Mouse (Mus musculus) gastrocnemius, adult 2 months (tissue): ENCODE data around the gene Prcp. TPM values are rescaled to one million over a fixed set of nuclear protein-coding genes. Genes with fewer than 3 reads are reported as not detected.
"Not testable (repeated sequence)": the region's sequence is repeated elsewhere in the genome, so short reads cannot be mapped to it uniquely, and the experiment has no call there.

Source experiments
- DNase-seq: peaks from one replicate; pipeline ENCODE4 v3.0.0; 2022
- H3K27ac ChIP-seq: fragments of 200-600 bp; 2 replicates; pipeline ENCODE4 v1.8.1; 2022; ENCODE audit warnings: mild to moderate bottlenecking
- H3K4me3 ChIP-seq: fragments of 200-600 bp; 2 replicates; pipeline ENCODE4 v1.8.1; 2022; ENCODE audit warnings: mild to moderate bottlenecking, moderate library complexity
- CTCF ChIP-seq: fragments of 200-600 bp; IDR thresholded peaks from 2 replicates; pipeline ENCODE4 v1.8.1; 2022; ENCODE audit warnings: antibody characterized with exemption, mild to moderate bottlenecking, moderate library complexity
- intact Hi-C: fragments of 180-260 bp; cut with DNase I; formaldehyde crosslinking; loops from one replicate; pipeline ENCODE4 v1.15.1; 2025
- total RNA-seq, 2 experiments: library from RNA; stranded (reverse); gene quantifications; 2 replicates each; pipeline ENCODE4 v1.2.3; 2021

Prcp gene
- total RNA-seq, 2 experiments from 2014 or later: 2.9 to 3.5 TPM

GRCm38 (mm10) chr7:92897021-92897420 is 22.8 kb downstream of the Prcp start:
- peak; percentile 35 for TF ChIP-seq CTCF

GRCm38 (mm10) chr7:92903360-92904038 is 29.2 kb downstream of the Prcp start:
- Histone ChIP-seq H3K27ac (no peak overlapping the region), H3K4me3 (no peak overlapping the region)
- TF ChIP-seq CTCF: peak; percentile 84
- intact Hi-C loops: no loop called here
- DNase-seq: peak; percentile 75

More at GRCm38 (mm10) chr7:92897021-92897420, 22.8 kb downstream of the Prcp start:
- intact Hi-C loops: no loop called here
- Histone ChIP-seq H3K27ac (no peak overlapping the region), H3K4me3 (no peak overlapping the region)
- DNase-seq: no peak

GRCm38 (mm10) chr7:92904285-92904684 is 30.0 kb downstream of the Prcp start:
- DNase-seq, H3K4me3 ChIP-seq, H3K27ac ChIP-seq, intact Hi-C loops: not testable (repeated sequence)

GRCm38 (mm10) chr7:92920172-92920856 is 46.0 kb downstream of the Prcp start:
- no peak for DNase-seq
- TF ChIP-seq CTCF: no peak
- intact Hi-C loops: no loop called here

GRCm38 (mm10) chr7:92920857-92921172 is 46.5 kb downstream of the Prcp start:
- no peak for DNase-seq
- Histone ChIP-seq H3K4me3 (no peak overlapping the region), H3K27ac (no peak overlapping the region)
- no peak for TF ChIP-seq CTCF
- intact Hi-C loops: no loop called here

More at GRCm38 (mm10) chr7:92920172-92920856, 46.0 kb downstream of the Prcp start:
- H3K4me3 ChIP-seq: no peak overlapping the region
- no peak overlapping the region for H3K27ac ChIP-seq

GRCm38 (mm10) chr7:92932792-92933191 is 58.5 kb downstream of the Prcp start:
- intact Hi-C loops: no loop called here
- no peak for TF ChIP-seq CTCF

GRCm38 (mm10) chr7:92933308-92933948 is 59.2 kb downstream of the Prcp start:
- intact Hi-C loops, H3K4me3 ChIP-seq, H3K27ac ChIP-seq, DNase-seq: not testable (repeated sequence)

More at GRCm38 (mm10) chr7:92932792-92933191, 58.5 kb downstream of the Prcp start:
- no peak for DNase-seq
- Histone ChIP-seq H3K27ac (no peak overlapping the region), H3K4me3 (no peak overlapping the region)

GRCm38 (mm10) chr7:92936747-92937146 is 62.5 kb downstream of the Prcp start:
- TF ChIP-seq CTCF: no peak
- DNase-seq: no peak
- intact Hi-C loops: no loop called here
- no peak overlapping the region for H3K27ac ChIP-seq
- H3K4me3 ChIP-seq: no peak overlapping the region

- intact Hi-C loops: no loop called here
- peak; percentile 49 for TF ChIP-seq CTCF
- Histone ChIP-seq H3K4me3 (no peak overlapping the region), H3K27ac (no peak overlapping the region)
- DNase-seq: no peak
Measured at GRCm38 (mm10) chr7:92937955-92938354, 63.7 kb downstream of the Prcp start.

GRCm38 (mm10) chr7:92939776-92940175 is 65.5 kb downstream of the Prcp start:
- no peak for TF ChIP-seq CTCF
- Histone ChIP-seq H3K4me3 (no peak overlapping the region), H3K27ac (no peak overlapping the region)
- DNase-seq: no peak
- intact Hi-C loops: no loop called here

GRCm38 (mm10) chr7:92950775-92951174 is 76.5 kb downstream of the Prcp start:
- no peak overlapping the region for H3K4me3 ChIP-seq
- no peak overlapping the region; the same call in 1 of the 2 replicates for H3K27ac ChIP-seq
- TF ChIP-seq CTCF: no peak
- intact Hi-C loops: no loop called here
- no peak for DNase-seq

- no peak overlapping the region for H3K27ac ChIP-seq
- intact Hi-C loops: no loop called here
- no peak for DNase-seq
- TF ChIP-seq CTCF: no peak
- no peak overlapping the region for H3K4me3 ChIP-seq
Measured at GRCm38 (mm10) chr7:92952210-92952609, 77.9 kb downstream of the Prcp start.

- Histone ChIP-seq H3K27ac (no peak overlapping the region), H3K4me3 (no peak overlapping the region)
- no peak for TF ChIP-seq CTCF
- no peak for DNase-seq
- intact Hi-C loops: loop anchor here (5.0 to 10.0 kb wide), 2 partner anchors 87 to 335 kb away; partner anchors contain the start of genes Ddias and Prcp
Measured at GRCm38 (mm10) chr7:92959758-92960157, 85.5 kb downstream of the Prcp start.
